Mouse (Mus musculus): ENCODE results near the gene Fmnl1. TPM values are rescaled to one million over a fixed set of nuclear protein-coding genes. Genes with fewer than 3 reads are reported as not detected.

Gene Fmnl1
- polyA plus RNA-seq, 1 experiment from 2014 or later, result 1.8 TPM

- ATAC-seq (replicated peaks; ENCODE audit: low FRiP score), result peak; percentile 91
- Histone ChIP-seq H3K9ac (ENCODE audit: low read length) (no peak overlapping the region), H3K4me2 (ENCODE audit: low read depth, low read length, severe bottlenecking) (peak overlapping the region; percentile 27), H3K27me3 (ENCODE audit: control insufficient read depth, insufficient read depth, low read length) (no peaks in the 10 kb centered on the region), H3K36me3 (ENCODE audit: control insufficient read depth, insufficient read depth, low read length) (no peaks in the 10 kb centered on the region), H3K4me1 (replicated peaks; ENCODE audit: control insufficient read depth, insufficient read depth, low read length) (no peaks in the 10 kb centered on the region), H3K9me3 (ENCODE audit: control insufficient read depth, low read length) (no peaks in the 10 kb centered on the region), H3K4me3 (ENCODE audit: low read depth, low read length) (peak overlapping the region; percentile 6; the same call in 1 of the 2 replicates), H3K27ac (ENCODE audit: low read depth, low read length) (no peak overlapping the region)
- WGBS, result 2% methylated on average over 25 of the region's 25 CpGs
- DNase-seq (ENCODE audit: low spot score), result peak; percentile 98
Observed at GRCm38 (mm10) chr11:103158621-103159478, 12.1 kb upstream of the Fmnl1 start.

- Histone ChIP-seq H3K9ac (ENCODE audit: low read length) (no peak overlapping the region), H3K4me3 (ENCODE audit: low read depth, low read length) (no peak overlapping the region), H3K36me3 (ENCODE audit: control insufficient read depth, insufficient read depth, low read length) (no peaks in the 10 kb centered on the region), H3K27ac (ENCODE audit: low read depth, low read length) (no peak overlapping the region), H3K9me3 (ENCODE audit: control insufficient read depth, low read length) (no peaks in the 10 kb centered on the region), H3K4me1 (replicated peaks; ENCODE audit: control insufficient read depth, insufficient read depth, low read length) (no peaks in the 10 kb centered on the region), H3K27me3 (ENCODE audit: control insufficient read depth, insufficient read depth, low read length) (no peaks in the 10 kb centered on the region), H3K4me2 (ENCODE audit: low read depth, low read length, severe bottlenecking) (no peak overlapping the region)
- no peak for DNase-seq (ENCODE audit: low spot score)
- 93% methylated on average over 11 of the region's 11 CpGs for WGBS
- no peak for ATAC-seq (replicated peaks; ENCODE audit: low FRiP score)
Observed at GRCm38 (mm10) chr11:103160738-103161137, 10.2 kb upstream of the Fmnl1 start.

GRCm38 (mm10) chr11:103161449-103161848 is 9.5 kb upstream of the Fmnl1 start:
- DNase-seq (ENCODE audit: low spot score) (peak; percentile 49), ATAC-seq (replicated peaks; ENCODE audit: low FRiP score) (no peak)
- Histone ChIP-seq H3K4me3 (ENCODE audit: low read depth, low read length) (no peak overlapping the region), H3K4me2 (ENCODE audit: low read depth, low read length, severe bottlenecking) (no peak overlapping the region), H3K4me1 (replicated peaks; ENCODE audit: control insufficient read depth, insufficient read depth, low read length) (no peaks in the 10 kb centered on the region), H3K9ac (ENCODE audit: low read length) (no peak overlapping the region), H3K27ac (ENCODE audit: low read depth, low read length) (no peak overlapping the region), H3K36me3 (ENCODE audit: control insufficient read depth, insufficient read depth, low read length) (no peaks in the 10 kb centered on the region), H3K9me3 (ENCODE audit: control insufficient read depth, low read length) (no peaks in the 10 kb centered on the region), H3K27me3 (ENCODE audit: control insufficient read depth, insufficient read depth, low read length) (no peaks in the 10 kb centered on the region)
- 79% methylated on average over 7 of the region's 7 CpGs for WGBS

GRCm38 (mm10) chr11:103162132-103162531 is 8.8 kb upstream of the Fmnl1 start:
- H3K4me1 ChIP-seq (replicated peaks; ENCODE audit: control insufficient read depth, insufficient read depth, low read length), result no peaks in the 10 kb centered on the region
- no peaks in the 10 kb centered on the region for H3K9me3 ChIP-seq (ENCODE audit: control insufficient read depth, low read length)
- WGBS, result 89% methylated on average over 5 of the region's 5 CpGs
- ATAC-seq (replicated peaks; ENCODE audit: low FRiP score) (no peak), DNase-seq (ENCODE audit: low spot score) (peak; percentile 49)
- no peak overlapping the region for H3K4me2 ChIP-seq (ENCODE audit: low read depth, low read length, severe bottlenecking)
- no peaks in the 10 kb centered on the region for H3K27me3 ChIP-seq (ENCODE audit: control insufficient read depth, insufficient read depth, low read length)
- H3K36me3 ChIP-seq (ENCODE audit: control insufficient read depth, insufficient read depth, low read length), result no peaks in the 10 kb centered on the region
- H3K27ac ChIP-seq (ENCODE audit: low read depth, low read length), result no peak overlapping the region
- no peak overlapping the region for H3K4me3 ChIP-seq (ENCODE audit: low read depth, low read length)
- H3K9ac ChIP-seq (ENCODE audit: low read length), result no peak overlapping the region

- DNase-seq (ENCODE audit: low spot score), result peak; percentile 33
- ATAC-seq (replicated peaks; ENCODE audit: low FRiP score), result no peak
- no peaks in the 10 kb centered on the region for H3K9me3 ChIP-seq (ENCODE audit: control insufficient read depth, low read length)
- H3K4me2 ChIP-seq (ENCODE audit: low read depth, low read length, severe bottlenecking), result no peak overlapping the region
- H3K27me3 ChIP-seq (ENCODE audit: control insufficient read depth, insufficient read depth, low read length), result peaks cover 4% of the 10 kb centered on the region; the same call in 1 of the 2 replicates
- no peaks in the 10 kb centered on the region for H3K4me1 ChIP-seq (replicated peaks; ENCODE audit: control insufficient read depth, insufficient read depth, low read length)
- 30% methylated on average over 10 of the region's 10 CpGs for WGBS
- H3K36me3 ChIP-seq (ENCODE audit: control insufficient read depth, insufficient read depth, low read length), result no peaks in the 10 kb centered on the region
- H3K9ac ChIP-seq (ENCODE audit: low read length), result no peak overlapping the region
- H3K27ac ChIP-seq (ENCODE audit: low read depth, low read length), result no peak overlapping the region
- no peak overlapping the region for H3K4me3 ChIP-seq (ENCODE audit: low read depth, low read length)
Observed at GRCm38 (mm10) chr11:103164391-103164790, 6.5 kb upstream of the Fmnl1 start.

- Histone ChIP-seq H3K9me3 (ENCODE audit: control insufficient read depth, low read length) (no peaks in the 10 kb centered on the region), H3K36me3 (ENCODE audit: control insufficient read depth, insufficient read depth, low read length) (no peaks in the 10 kb centered on the region), H3K27me3 (ENCODE audit: control insufficient read depth, insufficient read depth, low read length) (peaks cover 39% of the 10 kb centered on the region), H3K4me1 (replicated peaks; ENCODE audit: control insufficient read depth, insufficient read depth, low read length) (peaks cover 6% of the 10 kb centered on the region; the same call in 1 of the 2 replicates), H3K4me3 (ENCODE audit: low read depth, low read length) (no peak overlapping the region), H3K27ac (ENCODE audit: low read depth, low read length) (no peak overlapping the region), H3K4me2 (ENCODE audit: low read depth, low read length, severe bottlenecking) (no peak overlapping the region), H3K9ac (ENCODE audit: low read length) (no peak overlapping the region)
- no peak for ATAC-seq (replicated peaks; ENCODE audit: low FRiP score)
- DNase-seq (ENCODE audit: low spot score), result no peak
- WGBS, result 27% methylated on average over 9 of the region's 9 CpGs
Observed at GRCm38 (mm10) chr11:103168690-103169390, 2.1 kb upstream of the Fmnl1 start.

- no peaks in the 10 kb centered on the region for H3K9me3 ChIP-seq (ENCODE audit: control insufficient read depth, low read length)
- DNase-seq (ENCODE audit: low spot score) (no peak), ATAC-seq (replicated peaks; ENCODE audit: low FRiP score) (no peak)
- peaks cover 39% of the 10 kb centered on the region for H3K27me3 ChIP-seq (ENCODE audit: control insufficient read depth, insufficient read depth, low read length)
- 83% methylated on average over 5 of the region's 5 CpGs for WGBS
- H3K4me2 ChIP-seq (ENCODE audit: low read depth, low read length, severe bottlenecking), result no peak overlapping the region
- H3K36me3 ChIP-seq (ENCODE audit: control insufficient read depth, insufficient read depth, low read length), result no peaks in the 10 kb centered on the region
- no peak overlapping the region for H3K27ac ChIP-seq (ENCODE audit: low read depth, low read length)
- H3K4me3 ChIP-seq (ENCODE audit: low read depth, low read length), result no peak overlapping the region
- H3K9ac ChIP-seq (ENCODE audit: low read length), result no peak overlapping the region
- peaks cover 6% of the 10 kb centered on the region; the same call in 1 of the 2 replicates for H3K4me1 ChIP-seq (replicated peaks; ENCODE audit: control insufficient read depth, insufficient read depth, low read length)
Observed at GRCm38 (mm10) chr11:103169664-103170063, 1.2 kb upstream of the Fmnl1 start.

GRCm38 (mm10) chr11:103170111-103170493 is 805 bp upstream of the Fmnl1 start:
- peaks cover 39% of the 10 kb centered on the region for H3K27me3 ChIP-seq (ENCODE audit: control insufficient read depth, insufficient read depth, low read length)
- peak overlapping the region; percentile 94 for H3K4me2 ChIP-seq (ENCODE audit: low read depth, low read length, severe bottlenecking)
- DNase-seq (ENCODE audit: low spot score) (no peak), ATAC-seq (replicated peaks; ENCODE audit: low FRiP score) (no peak)
- H3K36me3 ChIP-seq (ENCODE audit: control insufficient read depth, insufficient read depth, low read length), result no peaks in the 10 kb centered on the region
- H3K4me3 ChIP-seq (ENCODE audit: low read depth, low read length), result peak overlapping the region; percentile 58
- no peak overlapping the region for H3K27ac ChIP-seq (ENCODE audit: low read depth, low read length)
- H3K9me3 ChIP-seq (ENCODE audit: control insufficient read depth, low read length), result no peaks in the 10 kb centered on the region
- peaks cover 6% of the 10 kb centered on the region; the same call in 1 of the 2 replicates for H3K4me1 ChIP-seq (replicated peaks; ENCODE audit: control insufficient read depth, insufficient read depth, low read length)
- no peak overlapping the region for H3K9ac ChIP-seq (ENCODE audit: low read length)
- WGBS, result 49% methylated on average over 3 of the region's 3 CpGs

Data from forebrain, embryonic 11.5 days (tissue).